Mouse (Mus musculus): ENCODE data around the gene Trim8.

- TF ChIP-seq POLR2A (IDR thresholded peaks at IDR 0.05; ENCODE audit: insufficient read depth, low read depth, low read length) (no peak), CTCF (IDR thresholded peaks at IDR 0.05) (no peak)
Observed at GRCm38 (mm10) chr19:46523131-46523479, 21.6 kb downstream of the Trim8 start.
